Mouse (Mus musculus) heart, embryonic 15.5 days (tissue): Measurements from ENCODE around the gene Olfr869. TPM values are rescaled to one million over a fixed set of nuclear protein-coding genes. Genes with fewer than 3 reads are reported as not detected.

ENCODE experiments used
- ATAC-seq: fragments of 200-750 bp; cut with Nextera tagmentation; replicated peaks from 2 replicates; pipeline ENCODE4 v1.8.0; 2017; ENCODE audit warnings: low read depth, moderate TSS enrichment; ENCODE audit not compliant: insufficient number of reproducible peaks, insufficient read depth, low FRiP score
- H3K27ac ChIP-seq: fragments of 300-500 bp; sonication (generic); 2 replicates; pipeline ENCODE4 v1.5.1; 2015; ENCODE audit warnings: mild to moderate bottlenecking, inconsistent platforms
- H3K27me3 ChIP-seq: fragments of 300-500 bp; sonication (generic); 2 replicates; pipeline ENCODE4 v1.6.1; 2015; ENCODE audit warnings: inconsistent platforms
- H3K36me3 ChIP-seq: fragments of 300-500 bp; sonication (generic); 2 replicates; pipeline ENCODE4 v1.6.1; 2015; ENCODE audit warnings: mild to moderate bottlenecking, inconsistent platforms
- H3K4me1 ChIP-seq: fragments of 300-500 bp; sonication (generic); replicated peaks from 2 replicates; pipeline ENCODE4 v1.6.1; 2015; ENCODE audit warnings: inconsistent platforms
- H3K4me2 ChIP-seq: fragments of 300-500 bp; sonication (generic); 2 replicates; pipeline ENCODE4 v1.6.1; 2015; ENCODE audit warnings: inconsistent platforms, mild to moderate bottlenecking, moderate library complexity
- H3K4me3 ChIP-seq: fragments of 300-500 bp; sonication (generic); 2 replicates; pipeline ENCODE4 v1.5.1; 2015; ENCODE audit warnings: mild to moderate bottlenecking, inconsistent platforms
- H3K9ac ChIP-seq: fragments of 300-500 bp; sonication (generic); 2 replicates; pipeline ENCODE4 v1.6.1; 2015; ENCODE audit warnings: mild to moderate bottlenecking, inconsistent platforms
- H3K9me3 ChIP-seq: fragments of 300-500 bp; sonication (generic); replicated peaks from 2 replicates; pipeline ENCODE4 v1.6.1; 2016; ENCODE audit warnings: inconsistent platforms
- WGBS: fragments of 180-500 bp; shearing (Covaris S2); methylation state at CpG from one replicate; pipeline ENCODE4 v1.1.7; 2015; ENCODE audit warnings: mixed read lengths; 5-methylcytosine and 5-hydroxymethylcytosine counted together
- polyA plus RNA-seq: library from polyadenylated mRNA; unstranded; fragments of >200 nt; fragmentation: Nextera tagmentation; extraction: Ambion mirVana; gene quantifications from 2 replicates; pipeline ENCODE4 v1.2.1, GENCODE M21; 2015

Gene Olfr869
- polyA plus RNA-seq: not detected in 2 replicates

GRCm38 (mm10) chr9:20128709-20129108 lies at the start of gene Olfr869:
TSS of gene Olfr869 (plus strand) at chr9:20129009.
- H3K4me2 ChIP-seq: no peak within 1 kb of the TSS
- H3K4me3 ChIP-seq: no peak within 1 kb of the TSS
- H3K27ac ChIP-seq: no peak within 1 kb of the TSS
- 72% methylated on average over 2 of the region's 2 CpGs for WGBS
- H3K9me3 ChIP-seq: no peaks in the 10 kb centered on the region
- H3K4me1 ChIP-seq: no peaks in the 10 kb centered on the region
- no peaks in the 10 kb centered on the region for H3K36me3 ChIP-seq
- ATAC-seq: no peak
- H3K27me3 ChIP-seq: no peaks in the 10 kb centered on the region
- no peak within 1 kb of the TSS for H3K9ac ChIP-seq

GRCm38 (mm10) chr9:20098326-20098725 lies 30.5 kb upstream of the Olfr869 start, which contains the start of gene Olfr868:
TSS of gene Olfr868 (plus strand) at chr9:20098626.
- Histone ChIP-seq H3K9me3 (no peaks in the 10 kb centered on the region), H3K4me2 (no peak within 1 kb of the TSS), H3K4me1 (no peaks in the 10 kb centered on the region), H3K27me3 (no peaks in the 10 kb centered on the region), H3K4me3 (no peak within 1 kb of the TSS), H3K27ac (no peak within 1 kb of the TSS), H3K36me3 (no peaks in the 10 kb centered on the region), H3K9ac (no peak within 1 kb of the TSS)
- WGBS: 30% methylated on average over 2 of the region's 2 CpGs
- no peak for ATAC-seq

- H3K36me3 ChIP-seq: no peaks in the 10 kb centered on the region
- no peaks in the 10 kb centered on the region for H3K27me3 ChIP-seq
- no peaks in the 10 kb centered on the region for H3K4me1 ChIP-seq
- no peak overlapping the region for H3K27ac ChIP-seq
- H3K9ac ChIP-seq: no peak overlapping the region
- WGBS: 68% methylated on average over 3 of the region's 3 CpGs
- no peak overlapping the region for H3K4me3 ChIP-seq
- no peak for ATAC-seq
- no peak overlapping the region for H3K4me2 ChIP-seq
- no peaks in the 10 kb centered on the region for H3K9me3 ChIP-seq
Observed at GRCm38 (mm10) chr9:20149706-20150105, 20.9 kb downstream of the Olfr869 start.

- Histone ChIP-seq H3K4me3 (no peak within 1 kb of the TSS), H3K9ac (no peak within 1 kb of the TSS), H3K4me1 (no peaks in the 10 kb centered on the region), H3K9me3 (no peaks in the 10 kb centered on the region; the same call in 1 of the 2 replicates), H3K4me2 (no peak within 1 kb of the TSS), H3K27me3 (no peaks in the 10 kb centered on the region), H3K27ac (no peak within 1 kb of the TSS), H3K36me3 (no peaks in the 10 kb centered on the region)
- WGBS: 58% methylated on average over 2 of the region's 2 CpGs
- no peak for ATAC-seq
Observed at GRCm38 (mm10) chr9:20173957-20174356, 45.1 kb downstream of the Olfr869 start, which contains the start of gene Olfr870. TSS of gene Olfr870 (minus strand) at chr9:20174057.

DNA sequence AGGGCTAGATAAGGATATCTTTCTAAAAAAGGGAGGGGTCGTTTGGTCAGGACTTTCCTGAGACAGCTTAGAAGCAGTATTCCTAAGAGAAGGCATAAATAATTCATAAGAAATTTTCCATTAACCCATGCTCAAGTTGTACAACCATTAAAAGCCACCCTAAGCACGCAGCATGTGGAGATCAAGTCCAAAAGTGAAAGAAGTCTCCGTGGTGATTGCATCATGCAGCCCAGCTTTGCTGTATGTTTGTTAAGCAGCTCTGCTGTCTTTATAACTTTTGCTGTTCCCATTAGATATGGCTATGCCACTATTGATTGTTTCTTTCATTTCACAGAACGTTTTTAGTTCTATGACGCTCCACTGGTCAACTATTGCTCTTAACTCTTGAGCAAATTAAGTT lies 50.7 kb downstream of the Olfr869 start:
- Histone ChIP-seq H3K27me3 (no peaks in the 10 kb centered on the region), H3K36me3 (no peaks in the 10 kb centered on the region), H3K9ac (no peak overlapping the region), H3K9me3 (no peaks in the 10 kb centered on the region), H3K4me1 (no peaks in the 10 kb centered on the region), H3K27ac (no peak overlapping the region), H3K4me2 (no peak overlapping the region), H3K4me3 (no peak overlapping the region)
- WGBS: 60% methylated on average over 5 of the region's 5 CpGs
- no peak for ATAC-seq

Other genes with a start within 250 kb of the Olfr869 start
- not detected in 2 replicates for gene Olfr862, start 241.0 kb upstream of the Olfr869 start, polyA plus RNA-seq
- 0.10 and 0.19 TPM in 2 replicates for gene Olfr77, start 212.1 kb upstream of the Olfr869 start, polyA plus RNA-seq
- not detected in 2 replicates for gene Olfr866, start 101.0 kb upstream of the Olfr869 start, polyA plus RNA-seq
- gene Olfr867, start 71.4 kb upstream of the Olfr869 start, polyA plus RNA-seq: not detected in 2 replicates
- gene Olfr868, start 30.4 kb upstream of the Olfr869 start, polyA plus RNA-seq: not detected in 2 replicates
- not detected in 2 replicates for gene Olfr870, start 45.0 kb downstream of the Olfr869 start, polyA plus RNA-seq
- not detected in 2 replicates for gene Olfr871, start 83.2 kb downstream of the Olfr869 start, polyA plus RNA-seq
- gene Olfr872, start 108.1 kb downstream of the Olfr869 start, polyA plus RNA-seq: not detected in 2 replicates
- gene Olfr39, start 153.3 kb downstream of the Olfr869 start, polyA plus RNA-seq: not detected in 2 replicates
- not detected in 2 replicates for gene Olfr873, start 169.5 kb downstream of the Olfr869 start, polyA plus RNA-seq
- gene Olfr18, start 207.1 kb downstream of the Olfr869 start, polyA plus RNA-seq: 0.08 TPM in 1 of 2 replicates, not detected in the other